ENCODE assay signal across 7 mouse cellular contexts in the genomic region with DNA sequence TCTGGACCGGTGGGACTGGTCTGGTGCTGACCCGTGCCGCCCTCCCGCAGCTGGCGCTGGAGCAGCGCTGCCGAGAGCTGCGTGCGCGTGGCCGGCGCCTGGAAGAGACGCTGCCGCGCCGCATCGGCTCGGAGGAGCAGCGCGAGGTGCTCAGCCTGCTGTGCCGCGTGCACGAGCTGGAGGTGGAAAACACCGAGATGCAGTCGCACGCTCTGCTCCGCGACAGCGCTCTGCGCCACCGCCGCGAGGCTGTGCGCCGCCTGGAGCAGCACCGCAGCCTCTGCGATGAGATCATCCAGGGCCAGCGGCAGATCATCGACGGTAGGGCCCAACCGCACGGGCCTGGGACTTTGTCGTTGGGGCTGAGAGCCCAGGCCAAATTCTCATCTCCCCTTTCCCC. TPM values are rescaled to one million over a fixed set of nuclear protein-coding genes. Genes with fewer than 3 reads are reported as not detected.
A peak's percentile ranks its signal among the peaks of the same experiment; 100 is the strongest.
DNase-seq lines count a peak whose midpoint lies in the region; ATAC-seq lines count a peak whose summit lies in the region.

No protein-coding gene starts in this region.

- H3K27me3 ChIP-seq in hindbrain, embryonic 10.5 days (ENCODE audit: insufficient read depth, poor library complexity, severe bottlenecking): peaks cover 92% of the 10 kb centered on the region
- peaks cover 56% of the 10 kb centered on the region for H3K27me3 ChIP-seq in midbrain, embryonic 13.5 days

- peak overlapping the region; percentile 46 for H3K4me3 ChIP-seq in hindbrain, embryonic 10.5 days
- H3K4me3 ChIP-seq in midbrain, embryonic 13.5 days (replicated peaks): peak overlapping the region; percentile 31

- peak overlapping the region; percentile 47 for H3K9ac ChIP-seq in midbrain, embryonic 13.5 days (replicated peaks)

- 2% methylated on average over 43 of the region's 43 CpGs for WGBS in hindbrain, embryonic 10.5 days
- under 1% methylated on average over 43 of the region's 43 CpGs for WGBS in midbrain, embryonic 13.5 days

- DNase-seq in layer of hippocampus, postnatal 10 days (ENCODE audit: low spot score in 2 of 2): peak; percentile 28 to 51
- no peak for DNase-seq in layer of hippocampus, postnatal 25 days (ENCODE audit: extremely low spot score in 1 of 2, low spot score in 1 of 2)
- peak; percentile 45 for DNase-seq in embryo, embryonic 10.5 days (ENCODE audit: low spot score)
- peak; percentile 49 for DNase-seq in hindbrain, embryonic 10.5 days (ENCODE audit: low spot score)
- DNase-seq in ovary, postnatal 36 days (ENCODE audit: low spot score): no peak
- no peak for DNase-seq in gastrocnemius, postnatal 4 days (ENCODE audit: low spot score in 2 of 2)

- no peaks in the 10 kb centered on the region for H3K9me3 ChIP-seq in hindbrain, embryonic 10.5 days
- no peaks in the 10 kb centered on the region for H3K9me3 ChIP-seq in midbrain, embryonic 13.5 days

- peaks cover 6% of the 10 kb centered on the region for H3K36me3 ChIP-seq in hindbrain, embryonic 10.5 days
- H3K36me3 ChIP-seq in midbrain, embryonic 13.5 days: no peaks in the 10 kb centered on the region

- peaks cover 54% of the 10 kb centered on the region for H3K4me1 ChIP-seq in hindbrain, embryonic 10.5 days (replicated peaks)
- peaks cover 33% of the 10 kb centered on the region for H3K4me1 ChIP-seq in midbrain, embryonic 13.5 days (replicated peaks)

- ATAC-seq in midbrain, embryonic 13.5 days: peak; percentile 75

- H3K4me2 ChIP-seq in midbrain, embryonic 13.5 days (replicated peaks): peak overlapping the region; percentile 59

- peak overlapping the region; percentile 73 for H3K27ac ChIP-seq in hindbrain, embryonic 10.5 days
- H3K27ac ChIP-seq in midbrain, embryonic 13.5 days: no peak overlapping the region

RNA-seq across cellular contexts. Expression of a gene that starts 9.4 kb away (rescaled TPM):
- total RNA-seq in layer of hippocampus, postnatal 10 days (2021): 10 to 100 TPM; 30.4 to 32.9 TPM
- 10 to 100 TPM; 27.8 to 30.9 TPM for total RNA-seq in layer of hippocampus, postnatal 25 days (2021)
- polyA plus RNA-seq in hindbrain, embryonic 10.5 days (2016; fragmentation: Nextera tagmentation; extraction: Ambion mirVana): 50.8 and 60.0 TPM in 2 replicates
- 30.1 and 33.6 TPM in 2 replicates for polyA plus RNA-seq in midbrain, embryonic 13.5 days (2015; fragmentation: Nextera tagmentation; extraction: Ambion mirVana)
- total RNA-seq in gastrocnemius, postnatal 4 days (2021): 1 to 10 TPM; 3.6 to 4.4 TPM

RNA-seq across cellular contexts. Expression of a gene that starts 12.4 kb away (rescaled TPM):
- not detected for total RNA-seq in layer of hippocampus, postnatal 10 days (2021)
- total RNA-seq in layer of hippocampus, postnatal 25 days (2021): not detected
- 0.37 and 0.77 TPM in 2 replicates for polyA plus RNA-seq in hindbrain, embryonic 10.5 days (2016; fragmentation: Nextera tagmentation; extraction: Ambion mirVana)
- not detected in 2 replicates for polyA plus RNA-seq in midbrain, embryonic 13.5 days (2015; fragmentation: Nextera tagmentation; extraction: Ambion mirVana)
- not detected for total RNA-seq in gastrocnemius, postnatal 4 days (2021)

RNA-seq across cellular contexts. Expression of a gene that starts 21.1 kb away (rescaled TPM):
- total RNA-seq in layer of hippocampus, postnatal 10 days (2021): 1 to 10 TPM; 6.7 to 8.7 TPM
- total RNA-seq in layer of hippocampus, postnatal 25 days (2021): 10 to 100 TPM in 1 of 2 experiments, 1 to 10 TPM in 1; 6.6 to 11.5 TPM
- 1.1 and 3.8 TPM in 2 replicates for polyA plus RNA-seq in hindbrain, embryonic 10.5 days (2016; fragmentation: Nextera tagmentation; extraction: Ambion mirVana)
- 0.35 and 1.2 TPM in 2 replicates for polyA plus RNA-seq in midbrain, embryonic 13.5 days (2015; fragmentation: Nextera tagmentation; extraction: Ambion mirVana)
- 1 to 10 TPM; 3.4 to 5.6 TPM for total RNA-seq in gastrocnemius, postnatal 4 days (2021)

RNA-seq across cellular contexts. Expression of a gene that starts 59.1 kb away (rescaled TPM):
- 1 to 10 TPM; 1.2 to 2.4 TPM for total RNA-seq in layer of hippocampus, postnatal 10 days (2021)
- total RNA-seq in layer of hippocampus, postnatal 25 days (2021): 1 to 10 TPM; 1.4 to 1.9 TPM
- polyA plus RNA-seq in hindbrain, embryonic 10.5 days (2016; fragmentation: Nextera tagmentation; extraction: Ambion mirVana): 4.0 and 6.3 TPM in 2 replicates
- 1.6 and 1.7 TPM in 2 replicates for polyA plus RNA-seq in midbrain, embryonic 13.5 days (2015; fragmentation: Nextera tagmentation; extraction: Ambion mirVana)
- total RNA-seq in gastrocnemius, postnatal 4 days (2021): 1 to 10 TPM; 1.3 to 2.0 TPM

Comparison
In these comparisons a context has a peak if more than half of its experiments do, and no peak if none do; other contexts are left out.
1. DNase-seq: peak in layer of hippocampus, postnatal 10 days (2 of 2), embryo, embryonic 10.5 days (single experiment) and hindbrain, embryonic 10.5 days (single experiment); none in layer of hippocampus, postnatal 25 days (0 of 2), ovary, postnatal 36 days (single experiment) and gastrocnemius, postnatal 4 days (0 of 2).
2. RNA of a gene that starts 9.4 kb away (total RNA-seq): 30.4 to 32.9 TPM in layer of hippocampus, postnatal 10 days and 27.8 to 30.9 TPM in layer of hippocampus, postnatal 25 days; 3.6 to 4.4 TPM in gastrocnemius, postnatal 4 days; every median in the first group is over 4 times any median in the second.